Mouse (Mus musculus) hematopoietic multipotent progenitor cell, adult 10-12 weeks (in vitro differentiated cells): ENCODE data around the gene Tm9sf2. TPM values are rescaled to one million over a fixed set of nuclear protein-coding genes. Genes with fewer than 3 reads are reported as not detected.

ENCODE experiments used
- polyA plus RNA-seq: library from polyadenylated mRNA; stranded (reverse); fragments of >175 nt; gene quantifications from 2 replicates; pipeline ENCODE4 v1.2.3, GENCODE M21; 2012; ENCODE audit warnings: low replicate concordance

Gene Tm9sf2
- polyA plus RNA-seq = 138 and 363 TPM in 2 replicates

DNA sequence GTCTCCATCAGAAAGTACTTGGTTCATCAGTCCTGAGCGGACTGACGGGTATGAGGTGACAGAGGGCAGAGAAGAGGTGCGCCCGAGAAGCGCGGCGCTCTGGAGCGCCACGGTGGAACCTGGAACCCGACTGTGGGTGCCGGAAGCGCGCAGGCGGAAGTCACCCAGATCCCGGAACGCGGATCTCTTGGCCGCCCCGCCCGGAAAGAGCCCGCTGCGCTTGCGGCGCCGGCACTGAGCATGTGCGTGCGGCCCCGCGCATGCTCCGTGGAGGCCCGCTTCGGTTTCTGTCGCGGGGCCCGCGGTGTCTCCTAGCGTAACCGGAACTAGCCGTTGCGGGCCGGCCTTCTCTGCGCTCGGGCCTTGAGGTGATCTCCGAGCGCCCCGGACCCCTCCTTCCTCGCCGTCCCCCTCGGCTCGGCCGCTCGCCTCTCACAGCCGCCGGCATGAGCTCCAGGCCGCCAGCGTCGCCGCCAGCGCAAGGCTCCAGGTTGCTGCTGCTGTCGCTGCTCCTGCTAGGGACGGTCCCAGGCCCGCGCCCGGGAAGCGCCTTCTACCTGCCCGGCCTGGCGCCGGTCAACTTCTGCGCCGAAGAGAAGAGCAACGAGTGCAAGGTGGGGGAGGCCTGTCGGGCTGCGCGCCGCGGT is at the start of gene Tm9sf2:
Gene Tm9sf2, plus strand, starts transcription at position 217 of the 647 bp plus-strand sequence.

DNA sequence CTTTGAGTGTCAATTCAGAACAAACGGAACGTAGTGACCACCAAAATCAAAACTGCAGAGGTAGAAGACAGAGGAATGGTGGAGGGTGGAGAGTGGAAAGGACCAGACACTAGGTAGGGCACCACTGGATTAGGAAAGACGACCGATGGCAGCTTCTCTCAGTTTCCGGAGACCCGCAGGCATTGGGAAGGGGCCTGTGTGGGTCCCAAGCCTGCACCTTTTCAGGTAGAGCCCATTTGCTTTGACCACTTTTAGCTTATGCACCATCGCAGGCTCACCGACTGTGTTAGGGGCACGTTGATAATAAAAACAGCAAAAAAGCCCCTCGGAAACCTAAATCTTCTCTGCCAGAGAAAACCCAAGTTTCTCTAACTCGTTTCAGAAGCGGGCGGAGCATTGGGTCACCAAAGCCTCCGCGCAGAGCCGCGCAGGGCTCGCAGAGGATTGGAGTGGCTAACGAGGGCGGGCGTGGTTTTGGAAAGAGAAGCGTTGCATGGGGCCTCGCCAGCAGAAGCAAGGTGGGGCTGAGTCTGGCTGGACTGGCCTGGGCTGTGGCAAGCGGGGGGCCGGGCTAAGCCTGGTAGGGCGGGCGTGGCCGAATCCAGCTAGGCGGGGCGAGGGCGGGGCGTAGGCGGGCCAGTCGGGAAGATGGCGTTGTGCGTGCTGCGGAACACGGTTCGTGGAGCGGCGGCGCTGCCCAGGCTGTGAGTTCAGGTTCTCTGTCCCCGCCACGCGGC is 74.4 kb downstream of the Tm9sf2 start, which contains the start of gene Clybl:
Gene Clybl, plus strand, starts transcription at position 627 of the 737 bp plus-strand sequence.

Other genes with a start within 250 kb of the Tm9sf2 start
- gene Ubac2, start 228.4 kb upstream of the Tm9sf2 start, polyA plus RNA-seq = 98.0 and 164 TPM in 2 replicates
- 49.7 and 108 TPM in 2 replicates for gene Gpr18, start 191.3 kb upstream of the Tm9sf2 start, polyA plus RNA-seq
- 22.8 and 23.5 TPM in 2 replicates for gene Gpr183, start 141.8 kb upstream of the Tm9sf2 start, polyA plus RNA-seq
- 0.26 and 0.40 TPM in 2 replicates for gene Timm8a2, start 72.4 kb upstream of the Tm9sf2 start, polyA plus RNA-seq
- 0.37 and 2.2 TPM in 2 replicates for gene Clybl, start 74.7 kb downstream of the Tm9sf2 start, polyA plus RNA-seq